Mouse (Mus musculus) cerebellum, adult 2 months (tissue): Measurements from ENCODE around the gene Rit1.

ENCODE experiments used
- CTCF ChIP-seq: fragments of 200-500 bp; IDR thresholded peaks from 2 replicates; pipeline ENCODE4 v1.5.1; 2011; ENCODE audit warnings: low read depth, mild to moderate bottlenecking, control low read depth, low read length, moderate library complexity, borderline replicate concordance; ENCODE audit not compliant: insufficient read depth
- POLR2A ChIP-seq: fragments of 200-500 bp; IDR thresholded peaks from 2 replicates; pipeline ENCODE4 v1.6.1; 2011; ENCODE audit warnings: low read length, control low read depth, borderline replicate concordance; ENCODE audit not compliant: insufficient read depth

- TF ChIP-seq CTCF, result no peak
- TF ChIP-seq POLR2A, result no peak
These were observed 18.6 kb upstream of the Rit1 start for GRCm38 (mm10) chr3:88698051-88698450.
